Mouse (Mus musculus): ENCODE measurements at regions not wholly inside any gene's neighbourhood (a gene's known extent, or its start where the extent isn't known, plus 50 kb on each side); places are given as distances from the start of the nearest gene placed in this dataset.

DNA sequence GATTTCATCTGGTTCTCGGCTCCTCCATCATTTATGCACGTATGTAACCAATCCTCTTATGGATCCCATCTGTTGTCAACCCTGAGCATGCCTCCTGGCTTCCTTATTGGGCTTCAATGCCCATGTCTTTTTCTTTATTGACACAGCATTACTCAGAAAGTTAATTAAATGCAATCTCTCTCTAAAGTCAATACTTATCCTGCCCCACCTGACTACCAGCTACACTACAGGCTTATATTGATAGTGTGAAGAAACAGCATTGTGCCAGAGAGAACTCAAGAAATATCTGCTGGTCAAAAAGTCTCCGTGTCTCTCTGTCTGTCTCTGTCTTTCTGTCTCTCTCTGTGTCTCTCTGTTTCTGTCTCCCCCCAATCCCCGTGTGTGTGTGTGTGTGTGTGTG, 194.7 kb upstream of the Rfx3 start:
- no peak for TF ChIP-seq CTCF (IDR thresholded peaks at IDR 0.05; ENCODE audit: low read depth, low read length)
- TF ChIP-seq POLR2AphosphoS5 (IDR thresholded peaks at IDR 0.05; ENCODE audit: insufficient replicate concordance, low read depth, low read length): no peak
- TF ChIP-seq GATA1 (IDR thresholded peaks at IDR 0.05; ENCODE audit: borderline replicate concordance, low read length): no peak
- no peak for TF ChIP-seq GATA2 (IDR thresholded peaks at IDR 0.05; ENCODE audit: borderline replicate concordance, low read depth, low read length)
- TF ChIP-seq TAL1 (conservative IDR thresholded peaks at IDR 0.05; ENCODE audit: low read depth, low read length): no peak

Measured in G1E (cell line).